Mouse (Mus musculus): Measurements from ENCODE around the gene Dab1.

Gene Dab1

GRCm38 (mm10) chr4:103838377-103838776 lies 219.2 kb downstream of the Dab1 start:
- DNase-seq (ENCODE audit: low read depth): no peak

DNA sequence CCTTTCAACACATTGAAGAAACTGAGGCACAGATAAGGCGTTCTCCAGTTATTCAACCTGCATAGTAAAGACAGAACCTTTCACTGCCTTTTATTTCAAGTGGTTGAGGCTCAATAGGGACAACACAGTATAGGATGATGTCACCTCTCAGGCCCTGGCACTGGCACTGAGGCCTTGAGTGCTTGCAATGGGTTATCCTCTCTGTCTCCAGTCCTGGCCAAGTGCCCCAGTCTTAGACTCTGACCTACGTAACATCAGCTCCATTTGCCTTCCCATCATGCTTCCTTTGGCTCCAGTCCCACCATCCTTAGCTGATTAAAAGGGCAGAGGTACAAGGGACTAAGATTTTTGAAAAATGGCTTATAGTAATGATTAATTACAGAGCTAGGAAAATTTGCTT lies 220.4 kb downstream of the Dab1 start:
- DNase-seq (ENCODE audit: low read depth): no peak

DNA sequence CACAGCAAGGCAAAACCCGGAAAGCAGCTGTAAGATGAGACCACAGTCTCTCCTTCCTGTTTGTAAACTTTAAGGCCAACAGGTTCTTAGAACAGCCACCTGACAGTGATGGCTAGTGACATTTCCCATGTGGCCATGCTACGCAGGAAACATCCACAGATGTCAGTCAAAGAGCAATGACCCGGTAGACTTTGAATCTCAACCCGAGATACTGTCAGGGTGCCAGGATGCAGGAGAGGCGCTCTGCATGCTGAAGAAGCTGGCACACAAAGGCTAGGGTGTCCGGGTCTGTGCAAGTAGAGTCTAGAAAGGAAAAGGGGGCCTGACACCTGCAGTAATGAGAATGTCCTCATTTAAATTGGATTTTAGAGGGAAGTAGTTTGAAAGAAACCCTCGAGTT lies 222.0 kb downstream of the Dab1 start:
- no peak for DNase-seq (ENCODE audit: low read depth)

DNA sequence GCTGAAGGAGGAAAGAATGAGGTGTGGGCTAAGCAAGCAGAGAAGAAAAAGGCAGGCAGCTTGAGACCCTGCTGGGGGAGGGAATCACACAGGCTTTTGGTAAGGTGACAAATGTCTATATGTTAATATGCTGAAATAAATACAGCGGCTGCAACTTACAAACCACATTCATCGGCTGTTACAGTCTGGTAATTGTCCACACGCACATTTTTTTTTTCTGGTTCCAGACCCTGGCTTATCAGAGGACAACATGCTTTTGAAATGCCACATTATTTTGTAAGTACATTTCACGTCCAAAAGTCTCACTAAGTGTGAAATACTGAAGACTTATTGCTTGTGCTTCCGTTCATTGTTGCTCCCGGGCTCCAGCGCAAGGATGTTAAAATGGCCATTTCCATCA lies 225.5 kb downstream of the Dab1 start:
- DNase-seq (ENCODE audit: low read depth): no peak

DNA sequence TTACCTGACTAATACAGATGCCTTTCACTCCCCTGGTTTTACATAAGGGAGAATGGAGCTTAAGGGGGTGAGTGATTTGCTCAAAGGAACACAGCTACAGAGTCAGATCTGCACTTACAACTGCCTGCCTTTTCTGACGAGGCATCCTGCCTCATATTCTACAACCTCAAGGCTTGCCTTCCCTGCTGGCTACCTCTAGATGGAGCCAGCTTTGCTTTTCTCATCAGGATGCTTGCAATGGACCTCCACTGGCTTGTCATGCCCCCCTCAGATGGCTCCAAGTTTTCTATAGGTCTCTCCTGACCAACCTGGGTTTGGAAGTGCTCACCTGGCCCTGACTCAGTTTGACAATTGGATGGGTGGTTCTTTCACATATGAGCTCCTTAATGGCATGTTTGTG lies 238.0 kb downstream of the Dab1 start:
- DNase-seq (ENCODE audit: low read depth): no peak

- no peak for DNase-seq (ENCODE audit: low read depth)
Measured at GRCm38 (mm10) chr4:103875564-103875963, 256.4 kb downstream of the Dab1 start.

- DNase-seq (ENCODE audit: low read depth): no peak
Measured at GRCm38 (mm10) chr4:103878841-103879240, 259.7 kb downstream of the Dab1 start.

- no peak for DNase-seq (ENCODE audit: low read depth)
Measured at GRCm38 (mm10) chr4:103881641-103882040, 262.5 kb downstream of the Dab1 start.

DNA sequence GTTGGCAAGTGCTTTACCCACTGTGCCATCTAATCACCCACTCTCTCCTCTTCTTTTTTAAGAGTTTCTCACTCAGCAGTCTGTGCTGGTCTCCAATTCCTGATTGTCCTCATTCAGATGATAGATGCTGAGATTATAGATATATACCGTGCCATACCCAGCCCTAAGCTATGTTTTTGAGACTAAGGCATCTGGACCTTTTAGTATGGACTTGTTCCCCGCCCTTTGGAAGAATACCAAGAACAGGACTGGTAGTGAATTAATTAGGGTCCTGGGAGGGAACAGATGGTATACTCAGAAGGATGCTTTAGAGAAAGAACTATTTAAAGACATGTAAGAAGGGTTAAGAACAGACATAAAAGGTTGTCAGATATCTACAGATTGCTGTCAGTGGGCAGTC lies 268.9 kb downstream of the Dab1 start:
- no peak for DNase-seq (ENCODE audit: low read depth)

DNA sequence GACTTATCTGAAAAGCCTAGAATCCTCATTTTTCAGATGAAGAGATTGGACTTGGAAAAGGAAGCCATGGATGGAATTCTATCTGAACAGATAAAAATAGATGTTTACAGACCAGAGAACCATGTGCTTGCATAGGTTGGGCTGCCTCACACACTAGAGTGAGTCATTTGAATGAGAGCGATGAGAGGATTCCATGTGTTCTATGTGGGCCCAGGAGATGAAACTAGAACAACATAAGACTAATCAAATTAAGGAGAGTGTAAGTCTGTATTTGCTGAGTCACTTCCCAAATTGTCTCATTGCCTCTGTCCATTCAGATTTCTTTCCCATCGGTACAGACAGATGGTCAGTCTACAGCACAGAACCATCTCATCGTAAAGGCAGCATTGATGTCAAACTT lies 270.0 kb downstream of the Dab1 start:
- no peak for DNase-seq (ENCODE audit: low read depth)

DNA sequence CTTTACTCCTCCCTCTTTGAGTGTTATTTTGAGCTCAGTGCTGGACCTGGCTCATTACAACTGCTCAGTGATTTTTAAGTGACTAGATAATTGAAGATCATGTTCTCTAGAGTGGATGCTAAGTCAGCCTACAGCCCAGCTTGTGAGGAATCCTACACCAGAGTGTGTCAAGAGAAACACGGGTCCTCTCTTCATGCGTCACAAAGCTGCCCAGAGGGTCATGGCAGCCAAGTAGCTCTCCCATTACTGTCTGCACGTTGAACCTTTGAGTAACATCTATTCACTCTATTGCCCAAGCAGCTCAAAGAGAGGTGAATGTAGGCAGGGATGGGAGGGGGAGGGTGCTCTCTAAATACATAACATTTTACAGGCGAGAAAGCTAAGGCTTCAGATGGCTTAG lies 277.6 kb downstream of the Dab1 start:
- no peak for DNase-seq (ENCODE audit: low read depth)

- no peak for DNase-seq (ENCODE audit: low read depth)
Measured at GRCm38 (mm10) chr4:103897702-103898101, 278.5 kb downstream of the Dab1 start.

- no peak for DNase-seq (ENCODE audit: low read depth)
Measured at GRCm38 (mm10) chr4:103911441-103911840, 292.3 kb downstream of the Dab1 start.

DNA sequence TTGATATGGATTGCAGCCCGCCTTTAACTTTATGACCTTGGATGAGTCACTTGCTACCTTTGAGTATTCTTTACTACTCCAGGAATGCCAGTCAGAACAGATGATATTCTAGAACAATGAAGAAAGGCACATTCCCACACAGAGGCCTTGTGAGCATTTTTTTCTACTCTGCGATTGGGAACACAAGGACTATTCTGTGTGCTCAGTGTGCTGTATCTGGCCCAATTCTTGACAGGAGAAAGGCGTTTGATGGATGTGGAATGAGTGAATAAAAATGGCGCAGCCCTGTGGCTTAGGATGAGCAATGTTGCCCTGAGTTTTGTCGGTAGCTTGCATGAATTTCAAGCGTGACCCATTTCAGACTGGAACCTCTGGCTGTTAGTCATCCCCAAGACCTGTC lies 292.9 kb downstream of the Dab1 start:
- DNase-seq (ENCODE audit: low read depth): no peak

DNA sequence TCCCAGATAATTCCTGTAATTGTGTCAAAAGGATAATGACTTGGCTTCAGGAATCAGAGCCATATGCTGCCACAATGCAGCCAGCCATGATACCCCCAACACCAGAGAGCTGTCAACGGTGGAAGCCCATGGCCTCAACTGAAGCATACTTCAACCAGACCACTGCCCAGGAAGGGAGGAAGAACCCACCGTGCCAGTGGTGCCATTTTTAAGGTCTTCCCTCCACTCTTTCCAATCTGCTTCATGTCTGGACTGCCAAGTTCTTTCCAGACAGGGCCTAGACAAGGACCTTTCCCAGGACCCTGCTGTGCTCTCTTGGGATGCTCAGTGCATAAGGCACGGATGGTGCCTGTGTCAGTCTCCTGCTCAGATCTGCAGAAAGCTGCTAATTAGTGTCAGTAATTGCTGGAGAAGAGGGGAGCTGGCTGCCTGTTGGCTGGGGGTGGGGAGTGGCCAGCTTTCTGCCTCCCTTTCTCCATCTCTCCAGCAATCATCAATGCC lies 303.3 kb downstream of the Dab1 start:
- no peak for DNase-seq (ENCODE audit: low read depth)

- DNase-seq (ENCODE audit: low read depth): no peak
Measured at GRCm38 (mm10) chr4:103926682-103927081, 307.5 kb downstream of the Dab1 start.

DNA sequence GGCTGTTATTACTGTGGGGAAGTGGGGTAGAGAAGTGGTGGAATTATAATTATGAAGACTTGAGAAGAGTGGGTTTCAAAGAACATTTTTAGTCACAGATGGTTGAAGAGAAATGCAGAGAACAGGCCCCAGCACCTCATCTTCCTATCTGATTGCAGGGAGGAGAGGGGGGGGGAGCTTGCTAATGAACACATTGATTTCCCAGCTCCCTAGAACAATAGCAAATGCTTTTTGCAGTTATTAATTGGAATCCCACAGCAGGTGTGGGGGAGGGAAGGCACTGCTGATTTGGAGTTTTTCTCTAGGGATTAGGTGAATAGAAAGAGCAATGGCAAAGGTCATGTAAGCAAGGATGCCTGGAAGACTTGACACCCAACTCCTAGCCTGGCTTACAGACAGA lies 310.5 kb downstream of the Dab1 start:
- DNase-seq (ENCODE audit: low read depth): no peak

- no peak for DNase-seq (ENCODE audit: low read depth)
Measured at GRCm38 (mm10) chr4:103934364-103934763, 315.2 kb downstream of the Dab1 start.

DNA sequence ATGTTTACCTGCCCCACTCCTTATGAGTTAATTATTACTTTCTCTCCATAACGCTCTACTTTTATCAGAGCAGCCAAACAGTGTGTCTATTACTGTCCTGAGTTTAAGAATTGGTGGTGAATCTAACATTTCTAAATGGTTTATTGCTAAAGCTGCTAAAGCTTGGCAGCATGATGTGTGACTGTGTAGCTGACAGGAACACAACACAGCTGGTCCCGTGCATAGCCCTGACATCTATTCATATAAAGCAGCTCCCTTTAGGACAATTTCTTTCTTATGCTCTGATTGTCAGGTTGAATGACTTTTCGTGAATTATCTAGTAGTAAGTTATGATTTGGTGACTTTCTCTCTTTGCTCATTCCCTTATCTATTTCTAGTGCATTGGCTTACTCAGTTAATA lies 329.1 kb downstream of the Dab1 start:
- DNase-seq (ENCODE audit: low read depth): no peak

GRCm38 (mm10) chr4:103953652-103954220 lies 334.6 kb downstream of the Dab1 start:
- no peak for DNase-seq (ENCODE audit: low read depth)

DNA sequence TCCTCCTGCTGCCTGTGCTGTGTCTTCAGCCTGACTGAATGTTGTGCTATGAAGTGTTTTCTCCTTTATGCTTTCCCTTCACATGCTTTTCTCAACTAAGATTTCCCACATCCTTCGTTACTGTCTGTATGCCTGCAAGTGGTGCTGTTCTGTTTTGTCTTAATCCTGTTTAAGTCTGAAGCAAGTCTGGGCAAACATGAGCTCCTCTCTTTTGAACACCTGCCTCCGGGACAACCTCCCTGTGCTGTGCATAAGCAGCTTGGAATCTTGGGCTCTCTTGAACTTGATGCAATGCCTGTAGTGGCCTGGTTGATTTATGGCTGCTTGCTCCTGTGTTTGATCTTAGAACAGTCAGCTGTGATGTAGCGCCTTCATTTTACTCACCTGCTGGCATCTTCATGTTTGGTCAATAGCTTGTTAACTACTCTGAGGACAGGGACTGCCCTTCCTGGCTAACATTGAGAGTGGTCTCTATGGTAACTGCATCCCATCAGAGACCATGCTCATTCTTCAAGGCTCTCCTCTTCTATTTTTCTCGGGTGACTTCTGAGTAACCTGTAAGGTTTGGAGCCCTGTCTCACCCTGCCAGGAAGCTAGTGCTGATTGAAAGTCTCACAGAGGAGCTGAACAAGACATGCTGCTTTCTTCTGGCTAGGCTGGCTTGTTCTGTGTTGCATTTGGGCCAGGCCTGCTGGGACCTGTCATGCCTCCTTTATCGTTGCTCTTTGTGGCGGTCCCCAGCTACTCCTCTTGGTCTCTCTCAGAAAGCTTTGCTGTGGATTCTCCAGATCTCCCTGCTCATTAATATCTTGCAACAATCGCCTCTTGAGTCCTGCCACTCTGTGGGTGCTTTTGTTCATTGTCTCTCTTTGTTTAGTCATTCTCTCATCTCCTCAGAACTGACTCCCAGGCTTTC lies 342.2 kb downstream of the Dab1 start:
- DNase-seq (ENCODE audit: low read depth): no peak

DNA sequence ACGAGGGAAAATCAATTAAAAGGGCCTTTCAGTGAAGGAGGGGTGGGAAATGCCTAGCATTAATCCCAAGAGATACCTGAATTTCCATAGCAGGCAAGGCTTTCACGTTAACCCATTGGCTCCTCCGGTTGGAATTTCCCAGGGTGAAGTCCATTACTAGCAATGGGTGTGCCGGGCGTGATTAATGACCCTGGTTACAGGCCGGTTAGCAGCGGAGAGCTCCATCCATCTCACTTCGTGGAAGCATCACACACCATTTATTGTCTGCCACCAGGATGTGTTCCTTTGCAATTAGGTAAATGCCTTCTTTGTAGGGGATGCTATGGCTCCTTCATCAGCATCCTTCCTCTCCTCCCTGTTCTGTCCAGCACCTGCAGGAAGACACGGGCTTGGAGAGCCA lies 350.7 kb downstream of the Dab1 start:
- no peak for DNase-seq (ENCODE audit: low read depth)

GRCm38 (mm10) chr4:103974536-103974935 lies 355.4 kb downstream of the Dab1 start:
- DNase-seq (ENCODE audit: low read depth): no peak

DNA sequence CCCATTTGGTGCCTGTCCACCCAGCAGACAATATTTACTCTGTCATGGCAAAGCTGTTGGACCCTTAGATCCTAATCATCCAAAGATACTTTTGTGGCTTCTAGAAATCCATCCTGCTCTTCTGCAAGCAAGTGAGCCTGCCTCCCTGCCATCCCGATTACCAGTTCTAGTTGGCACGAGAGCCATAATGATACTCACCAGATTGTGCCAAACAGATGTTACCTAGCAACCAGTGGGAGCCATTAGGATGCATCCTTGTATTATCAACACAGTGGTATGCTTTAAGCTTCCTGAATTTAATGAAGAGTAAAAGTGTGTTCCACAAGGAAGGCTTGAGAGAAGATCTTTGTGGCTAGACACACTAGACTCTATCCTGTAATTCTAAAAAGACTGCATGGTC lies 355.8 kb downstream of the Dab1 start:
- no peak for DNase-seq (ENCODE audit: low read depth)
